Mouse (Mus musculus) Patski (cell line): Measurements from ENCODE around the gene Zfp644. TPM values are rescaled to one million over a fixed set of nuclear protein-coding genes. Genes with fewer than 3 reads are reported as not detected.
A peak's percentile ranks its signal among the peaks of the same experiment; 100 is the strongest.

Experiments used
- ATAC-seq: fragments of 100-300 bp; one replicate; pipeline ENCODE4 v1.8.0; 2021
- CTCF ChIA-PET: fragments of 350-600 bp; sonication (Branson Sonifier 250); formaldehyde crosslinking; loops from one replicate; lab custom pipeline; 2022; ENCODE audit warnings: inconsistent platforms; lab: Charles Lee
- POLR2A ChIA-PET: fragments of 350-600 bp; sonication (Branson Sonifier 250); formaldehyde crosslinking; loops from one replicate; lab custom pipeline; 2022; ENCODE audit warnings: antibody characterized with exemption, inconsistent platforms; lab: Charles Lee
- DNase-seq: peaks from one replicate; pipeline ENCODE4 v3.0.0-alpha.2; 2011; ENCODE audit warnings: low read depth, low spot score
- H3K27me3 ChIP-seq: fragments of 371-371 bp; one replicate; pipeline ENCODE4 v1.5.1; 2021
- CTCF ChIP-seq: fragments of 100-300 bp; IDR thresholded peaks from one replicate; pipeline ENCODE4 v1.5.1; 2021
- in situ Hi-C: fragments of 300-500 bp; cut with MboI; formaldehyde crosslinking; loops from 3 replicates; pipeline ENCODE4 v1.11.1; 2018; ENCODE audit warnings: low pct_unique_long_range_greater_than_20kb, mixed read lengths
- polyA plus RNA-seq: library from polyadenylated mRNA; unstranded; gene quantifications from one replicate; pipeline ENCODE4 v1.2.3, GENCODE M21; 2021

Zfp644 gene
- polyA plus RNA-seq, result 33.8 TPM

- DNase-seq (peak; percentile 65), ATAC-seq (peak; percentile 87)
- no peak for TF ChIP-seq CTCF
- ChIA-PET CTCF (no interaction called here), POLR2A (interaction anchor here (0.9 to 1.7 kb wide), 2 partner anchors 13 to 17 kb away, joined by 4 to 5 read pairs; no protein-coding TSS in a partner anchor)
- no peaks in the 10 kb centered on the region for H3K27me3 ChIP-seq
- in situ Hi-C loops, result no loop called here
Observed at GRCm38 (mm10) chr5:106696396-106697337, at the start of gene Zfp644. Zfp644 (minus strand) TSS chr5:106697287.

GRCm38 (mm10) chr5:106739716-106740115 lies 42.6 kb upstream of the Zfp644 start:
- ChIA-PET CTCF (no interaction called here), POLR2A (no interaction called here)
- in situ Hi-C loops, result no loop called here
- no peak for TF ChIP-seq CTCF
- DNase-seq (no peak), ATAC-seq (no peak)
- peaks cover 11% of the 10 kb centered on the region for H3K27me3 ChIP-seq

GRCm38 (mm10) chr5:106723487-106723886 lies 26.4 kb upstream of the Zfp644 start:
- POLR2A ChIA-PET, result no interaction called here
- CTCF ChIA-PET, result no interaction called here
- H3K27me3 ChIP-seq, result peaks cover 6% of the 10 kb centered on the region
- in situ Hi-C loops, result no loop called here
- DNase-seq (no peak), ATAC-seq (no peak)
- no peak for TF ChIP-seq CTCF

- no peak for TF ChIP-seq CTCF
- CTCF ChIA-PET, result no interaction called here
- POLR2A ChIA-PET, result no interaction called here
- DNase-seq (no peak), ATAC-seq (no peak)
- in situ Hi-C loops, result no loop called here
- peaks cover 6% of the 10 kb centered on the region for H3K27me3 ChIP-seq
Observed at GRCm38 (mm10) chr5:106722771-106723170, 25.7 kb upstream of the Zfp644 start.

- ChIA-PET POLR2A (interaction anchor here (0.7 kb wide), 1 partner anchor 28 kb away, joined by 8 read pairs; no protein-coding TSS in a partner anchor), CTCF (no interaction called here)
- peaks cover 3% of the 10 kb centered on the region for H3K27me3 ChIP-seq
- ATAC-seq, result no peak
- TF ChIP-seq CTCF, result no peak
- no peak for DNase-seq
- in situ Hi-C loops, result no loop called here
Observed at GRCm38 (mm10) chr5:106711870-106712277, 14.8 kb upstream of the Zfp644 start.

GRCm38 (mm10) chr5:106711220-106711726 lies 14.2 kb upstream of the Zfp644 start:
- CTCF ChIA-PET, result no interaction called here
- POLR2A ChIA-PET, result interaction anchor here (0.7 kb wide), 1 partner anchor 28 kb away, joined by 8 read pairs; no protein-coding TSS in a partner anchor
- in situ Hi-C loops, result no loop called here

GRCm38 (mm10) chr5:106710611-106711010 lies 13.5 kb upstream of the Zfp644 start:
- in situ Hi-C loops, result no loop called here
- DNase-seq, result no peak
- ChIA-PET CTCF (interaction anchor here (1.4 kb wide), 1 partner anchor 16 kb away, joined by 5 read pairs; no protein-coding TSS in a partner anchor), POLR2A (no interaction called here)
- no peak for TF ChIP-seq CTCF
- no peaks in the 10 kb centered on the region for H3K27me3 ChIP-seq
- ATAC-seq, result no peak

More at GRCm38 (mm10) chr5:106711220-106711726, 14.2 kb upstream of the Zfp644 start:
- no peaks in the 10 kb centered on the region for H3K27me3 ChIP-seq
- ATAC-seq, result no peak
- no peak for DNase-seq
- no peak for TF ChIP-seq CTCF

GRCm38 (mm10) chr5:106710085-106710409 lies 13.0 kb upstream of the Zfp644 start:
- in situ Hi-C loops, result no loop called here
- DNase-seq, result no peak
- CTCF ChIA-PET, result interaction anchor here (1.4 kb wide), 1 partner anchor 15 kb away, joined by 5 read pairs; no protein-coding TSS in a partner anchor
- no peaks in the 10 kb centered on the region for H3K27me3 ChIP-seq
- no peak for TF ChIP-seq CTCF
- POLR2A ChIA-PET, result no interaction called here
- ATAC-seq, result no peak

- ChIA-PET POLR2A (interaction anchor here (0.5 to 1.3 kb wide), 2 partner anchors 14 to 542 kb away, joined by 3 to 6 read pairs; no protein-coding TSS in a partner anchor), CTCF (interaction anchor here (1.4 kb wide), 2 partner anchors 15 to 16 kb away, joined by 4 to 5 read pairs; no protein-coding TSS in a partner anchor)
- in situ Hi-C loops, result no loop called here
- no peaks in the 10 kb centered on the region for H3K27me3 ChIP-seq
- no peak for TF ChIP-seq CTCF
- ATAC-seq (no peak), DNase-seq (no peak)
Observed at GRCm38 (mm10) chr5:106709388-106710084, 12.4 kb upstream of the Zfp644 start.

GRCm38 (mm10) chr5:106706363-106706762 lies 9.3 kb upstream of the Zfp644 start:
- in situ Hi-C loops, result no loop called here
- ChIA-PET CTCF (interaction anchor here (0.9 to 1.7 kb wide), 3 partner anchors 8 to 96 kb away, joined by 3 to 4 read pairs (median 4); no protein-coding TSS in a partner anchor), POLR2A (no interaction called here)
- ATAC-seq (no peak), DNase-seq (no peak)
- TF ChIP-seq CTCF, result no peak
- no peaks in the 10 kb centered on the region for H3K27me3 ChIP-seq
